Mouse (Mus musculus): ENCODE data around the gene Aicda.

- no peak for TF ChIP-seq CTCF (IDR thresholded peaks at IDR 0.05)
- no peak for TF ChIP-seq EP300 (IDR thresholded peaks at IDR 0.05)
Measured at GRCm38 (mm10) chr6:122601031-122601430, 47.4 kb downstream of the Aicda start.
